Mouse (Mus musculus): ENCODE data around the gene Sort1.

The Sort1 gene

GRCm38 (mm10) chr3:108295379-108296219 is 11.7 kb downstream of the Sort1 start:
- no peak for DNase-seq (ENCODE audit: low read depth, low spot score)

GRCm38 (mm10) chr3:108296220-108297049 is 12.6 kb downstream of the Sort1 start:
- no peak for DNase-seq (ENCODE audit: low read depth, low spot score)

DNA sequence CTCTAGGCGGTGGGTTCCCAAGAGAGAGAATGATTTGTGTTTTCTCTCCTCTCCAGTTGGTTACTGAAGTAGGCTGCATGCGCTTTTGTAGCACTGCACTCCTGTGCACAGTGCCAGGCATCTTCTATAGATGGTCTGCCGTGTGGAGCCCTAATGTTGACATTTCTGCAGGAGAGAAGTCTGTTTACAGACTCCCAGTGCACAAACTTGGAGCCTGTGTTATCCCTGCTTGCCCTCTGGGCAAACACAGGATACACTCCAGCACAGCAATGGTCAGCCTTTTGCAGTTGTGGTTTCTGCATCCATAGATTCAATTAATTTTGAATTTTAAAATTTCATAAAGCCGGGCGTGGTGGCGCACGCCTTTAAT is 13.2 kb downstream of the Sort1 start:
- no peak for DNase-seq (ENCODE audit: low read depth, low spot score)

DNA sequence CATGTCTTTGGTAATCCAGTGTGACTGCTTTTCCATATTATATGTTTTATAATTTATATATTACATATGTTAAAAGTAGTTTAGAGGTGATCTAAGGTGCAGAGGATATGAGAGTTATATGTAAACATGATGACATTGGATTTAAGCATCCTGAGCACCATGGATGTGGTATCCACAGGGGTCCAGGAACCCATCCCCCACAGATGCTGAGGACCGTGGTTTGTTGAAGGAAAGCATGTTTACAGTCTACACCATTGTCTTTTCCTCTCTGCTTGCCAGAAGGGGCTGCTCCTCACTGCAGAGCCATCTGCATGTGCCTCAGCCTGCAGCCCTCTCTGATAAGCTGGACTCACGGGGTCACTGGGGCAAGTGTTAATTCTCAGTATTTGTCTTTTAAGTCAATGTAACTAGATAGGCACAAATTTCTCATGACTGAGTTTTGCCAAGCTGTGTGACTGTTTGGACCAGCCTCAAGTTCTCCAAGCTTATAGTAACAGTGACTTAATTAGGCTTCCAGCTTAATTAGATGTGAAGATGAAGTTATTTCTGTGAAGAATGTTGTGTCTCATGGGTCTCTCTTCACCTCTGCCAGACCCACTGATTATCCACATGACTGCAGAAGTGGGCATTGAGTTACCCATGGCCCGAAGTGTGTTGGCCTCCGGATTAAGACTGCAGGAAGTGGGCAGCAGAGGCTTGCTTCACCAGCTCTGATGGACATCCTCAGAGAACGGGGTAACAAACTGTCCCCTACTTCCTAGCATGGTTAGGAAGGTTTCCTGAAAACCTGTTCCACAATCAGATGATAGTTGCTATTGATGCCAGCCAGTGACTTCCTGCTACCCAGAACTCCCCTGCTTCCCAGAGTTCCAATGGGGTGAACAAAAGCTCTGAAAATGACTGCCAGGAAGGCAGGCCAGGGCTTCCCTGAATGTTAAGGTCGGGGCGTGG is 14.0 kb downstream of the Sort1 start:
- DNase-seq (ENCODE audit: low read depth, low spot score) = no peak

- DNase-seq (ENCODE audit: low read depth, low spot score) = no peak
Measured at GRCm38 (mm10) chr3:108300455-108301030, 16.7 kb downstream of the Sort1 start.

- no peak for DNase-seq (ENCODE audit: low read depth, low spot score)
Measured at GRCm38 (mm10) chr3:108303683-108304082, 19.8 kb downstream of the Sort1 start.

DNA sequence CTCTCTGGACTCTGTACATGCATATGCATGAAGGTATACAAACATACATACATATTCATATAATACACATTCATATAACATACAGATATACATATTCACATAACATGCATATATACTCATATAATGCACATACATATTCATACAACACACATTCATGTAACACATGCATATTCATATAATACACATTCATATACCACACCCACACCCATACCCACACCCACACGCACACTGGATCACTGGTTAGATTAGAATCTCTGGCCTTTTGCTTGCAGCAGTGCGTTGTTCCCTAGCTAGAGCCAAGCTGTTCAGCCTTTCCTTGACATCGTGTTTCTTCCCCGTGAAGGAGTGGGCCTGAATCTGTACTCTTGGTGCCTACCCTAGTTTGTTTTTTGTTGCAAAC is 20.9 kb downstream of the Sort1 start:
- DNase-seq (ENCODE audit: low read depth, low spot score) = no peak

DNA sequence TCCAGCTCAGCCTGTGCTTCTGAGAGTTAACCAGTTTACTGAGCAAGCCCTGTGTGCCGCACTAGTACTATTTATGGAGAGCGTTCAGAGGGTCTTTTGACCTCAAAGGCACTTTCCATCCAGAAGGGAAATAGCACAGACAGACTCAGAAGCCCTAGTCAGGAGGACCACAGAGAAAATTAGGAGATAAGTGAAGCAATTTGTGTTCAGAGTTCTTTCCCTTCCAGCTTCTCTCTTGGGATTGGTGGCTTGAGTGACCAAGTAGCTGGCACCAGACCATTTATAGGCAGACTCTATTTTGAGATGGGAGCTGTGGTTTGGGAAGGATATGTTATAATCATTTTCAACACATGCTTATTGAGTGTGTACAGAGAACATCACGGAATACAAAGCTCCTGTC is 22.5 kb downstream of the Sort1 start:
- DNase-seq (ENCODE audit: low read depth, low spot score) = no peak

DNA sequence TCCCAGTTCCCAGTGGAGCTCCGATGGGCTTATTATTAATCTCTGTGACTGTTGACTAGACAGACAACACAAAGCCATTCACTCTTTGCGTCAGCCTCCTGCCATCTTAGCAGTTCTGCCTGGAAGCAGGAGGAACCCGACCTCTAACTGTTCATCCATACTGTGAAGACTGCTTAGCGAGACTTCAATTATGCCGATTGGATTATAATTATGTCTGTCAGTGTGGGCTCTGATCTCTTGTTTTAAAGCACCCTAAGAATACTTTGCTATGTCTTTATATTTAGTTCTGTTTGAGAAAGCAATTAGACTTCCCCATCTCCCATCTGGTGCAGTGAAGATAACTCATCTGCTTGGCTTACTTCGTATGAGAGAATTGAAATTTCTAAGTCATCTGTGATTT is 23.6 kb downstream of the Sort1 start:
- DNase-seq (ENCODE audit: low read depth, low spot score) = no peak

- DNase-seq (ENCODE audit: low read depth, low spot score) = no peak
Measured at GRCm38 (mm10) chr3:108310921-108311341, 27.0 kb downstream of the Sort1 start.

- DNase-seq (ENCODE audit: low read depth, low spot score) = no peak
Measured at GRCm38 (mm10) chr3:108311688-108312087, 27.8 kb downstream of the Sort1 start.

GRCm38 (mm10) chr3:108312414-108312813 is 28.5 kb downstream of the Sort1 start:
- DNase-seq (ENCODE audit: low read depth, low spot score) = no peak

DNA sequence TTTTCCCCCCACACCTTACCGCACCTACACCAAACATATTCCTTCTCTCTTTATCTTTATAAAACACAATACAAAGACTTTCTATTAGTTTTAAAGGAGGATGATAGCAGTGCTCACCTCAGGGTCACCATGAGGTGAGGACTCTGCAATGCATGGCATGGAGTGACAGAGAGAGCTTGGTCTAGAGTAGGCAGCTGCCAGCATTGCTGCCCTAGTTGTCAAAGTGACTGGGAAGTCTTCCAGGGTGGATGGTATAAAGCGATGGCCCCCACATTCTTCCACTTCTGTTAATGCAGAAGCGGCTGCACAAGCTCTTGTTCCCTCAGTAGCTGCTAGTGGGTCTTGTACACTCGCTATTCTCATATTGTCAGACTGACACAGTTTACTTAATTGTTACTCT is 29.3 kb downstream of the Sort1 start:
- DNase-seq (ENCODE audit: low read depth, low spot score) = no peak

GRCm38 (mm10) chr3:108314038-108314675 is 30.3 kb downstream of the Sort1 start:
- DNase-seq (ENCODE audit: low read depth, low spot score) = no peak

- no peak for DNase-seq (ENCODE audit: low read depth, low spot score)
Measured at GRCm38 (mm10) chr3:108318517-108318916, 34.6 kb downstream of the Sort1 start.

GRCm38 (mm10) chr3:108321671-108322070 is 37.8 kb downstream of the Sort1 start:
- no peak for DNase-seq (ENCODE audit: low read depth, low spot score)

DNA sequence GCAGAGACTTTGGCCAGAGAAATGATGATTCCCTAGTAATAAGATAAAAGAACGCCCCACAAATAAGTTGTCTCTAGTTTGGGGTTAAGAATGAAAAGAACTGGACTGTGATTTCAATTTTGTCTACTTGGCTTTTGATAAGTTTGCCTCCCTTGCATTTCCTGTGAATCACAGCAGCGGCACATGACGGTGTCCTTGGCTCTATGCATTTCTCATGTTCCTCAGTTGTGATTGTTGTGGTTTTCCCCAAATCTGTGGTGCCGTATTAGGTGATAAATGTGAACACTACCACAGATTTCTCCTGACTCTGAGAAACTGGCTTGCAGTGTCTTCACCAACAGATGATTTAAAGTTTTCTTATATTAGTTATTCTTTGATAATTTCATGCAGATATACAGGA is 38.3 kb downstream of the Sort1 start:
- no peak for DNase-seq (ENCODE audit: low read depth, low spot score)

DNA sequence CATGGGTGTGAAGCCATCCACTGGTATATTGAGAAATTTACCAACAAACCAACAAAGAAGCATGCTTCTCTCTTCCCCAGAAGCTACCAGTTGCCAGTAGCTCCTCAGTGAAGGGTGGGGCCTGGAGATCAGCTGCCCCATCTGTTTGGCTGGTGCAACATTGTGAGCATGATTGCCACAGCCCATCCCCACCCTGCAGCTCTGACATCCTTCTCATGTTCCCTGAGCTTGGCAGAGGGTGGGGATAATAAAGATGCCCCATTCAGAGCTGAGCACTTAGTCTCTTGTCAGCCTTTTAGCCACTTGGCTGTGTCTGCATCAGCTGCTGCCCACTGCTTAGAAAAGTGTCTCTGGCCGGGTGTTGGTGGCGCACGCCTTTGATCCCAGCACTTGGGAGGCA is 39.1 kb downstream of the Sort1 start:
- DNase-seq (ENCODE audit: low read depth, low spot score) = no peak

- DNase-seq (ENCODE audit: low read depth, low spot score) = no peak
Measured at GRCm38 (mm10) chr3:108324837-108325236, 41.0 kb downstream of the Sort1 start.

DNA sequence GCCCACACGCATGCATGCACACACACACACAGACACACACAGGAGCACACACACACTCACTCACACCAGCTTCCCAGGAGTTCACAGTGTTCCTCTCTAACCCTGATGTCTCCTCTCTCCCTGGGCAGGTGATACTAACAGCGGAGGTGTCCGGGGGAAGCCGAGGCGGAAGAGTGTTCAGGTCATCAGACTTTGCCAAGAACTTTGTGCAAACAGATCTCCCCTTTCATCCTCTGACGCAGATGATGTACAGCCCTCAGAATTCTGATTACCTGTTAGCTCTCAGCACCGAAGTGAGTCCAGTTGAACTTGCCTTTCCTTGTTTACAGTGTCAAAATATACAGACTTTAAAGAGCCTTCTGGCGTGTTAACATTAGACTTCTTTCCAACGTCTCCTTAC is 41.6 kb downstream of the Sort1 start:
- DNase-seq (ENCODE audit: low read depth, low spot score) = no peak

DNA sequence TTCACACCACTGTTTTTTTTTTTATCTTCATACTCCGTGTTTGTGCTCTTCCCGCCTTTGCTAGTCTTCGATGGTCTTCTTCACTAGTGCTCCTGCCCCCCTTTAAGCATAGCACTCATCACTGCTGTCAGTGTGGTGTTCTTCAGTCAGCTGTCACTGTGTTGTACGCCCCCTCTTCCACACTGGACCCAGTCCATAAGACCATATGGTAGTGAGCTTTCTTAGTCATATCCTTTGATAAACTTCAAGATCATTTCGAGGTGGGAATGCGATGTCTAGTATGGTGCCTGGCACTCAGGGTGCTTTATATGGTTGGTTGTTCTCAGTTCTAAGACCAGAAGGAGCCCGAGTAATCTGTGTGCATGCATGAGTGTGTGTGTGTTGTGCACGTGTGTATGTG is 43.4 kb downstream of the Sort1 start:
- no peak for DNase-seq (ENCODE audit: low read depth, low spot score)

Measured in CD4-positive, CD25-positive, alpha-beta regulatory T cell, adult 2 months (primary cell).